Comparison of ENCODE assay signal across 19 mouse cellular contexts in genomic region chr2:18958044-18958443, GRCm38 (mm10). TPM values are rescaled to one million over a fixed set of nuclear protein-coding genes. Genes with fewer than 3 reads are reported as not detected.
DNase-seq lines count a peak whose midpoint lies in the region; ATAC-seq and TF ChIP-seq lines count a peak whose summit lies in the region.
"Had no signal": no experiment of that assay in that cellular context is flagged by ENCODE, and none has a peak within 500 bp of the region (broad histone marks: within the 10 kb centered on the region; RNA-seq: fewer than 3 reads in every experiment).

No protein-coding gene starts in this region.

- H3K27ac ChIP-seq in heart, embryonic 12.5 days (ENCODE audit: poor library complexity, severe bottlenecking), result no peak overlapping the region
- H3K27ac ChIP-seq in liver, embryonic 12.5 days, result 0 out of 2 replicates have a peak overlapping the region, but pooled peaks have one; percentile 4
- no peak overlapping the region for H3K27ac ChIP-seq in liver, postnatal 0 days (ENCODE audit: low read depth)
- no peak overlapping the region for H3K27ac ChIP-seq in liver, embryonic 14.5 days
- no peak overlapping the region for H3K27ac ChIP-seq in kidney, embryonic 15.5 days
- H3K27ac ChIP-seq: forebrain, embryonic 15.5 days; hindbrain, embryonic 14.5 days; limb, embryonic 12.5 days; stomach, postnatal 0 days had no signal

- peaks cover 49% of the 10 kb centered on the region for H3K4me1 ChIP-seq in heart, embryonic 12.5 days (replicated peaks)
- H3K4me1 ChIP-seq in liver, embryonic 12.5 days, result peaks cover 99% of the 10 kb centered on the region
- H3K4me1 ChIP-seq in liver, postnatal 0 days (ENCODE audit: insufficient read depth), result peaks cover 48% of the 10 kb centered on the region
- peaks cover 48 to 61% of the 10 kb centered on the region in 2 experiments for H3K4me1 ChIP-seq in liver, embryonic 14.5 days (replicated peaks; ENCODE audit: control insufficient read depth in 2 of 2, insufficient read depth in 2 of 2, low read length in 1 of 2)
- peaks cover 45% of the 10 kb centered on the region for H3K4me1 ChIP-seq in kidney, embryonic 15.5 days
- H3K4me1 ChIP-seq: forebrain, embryonic 15.5 days had no signal

- intact Hi-C loops in heart, postnatal 10 days (cut with DNase I), result no loop called here

- TF ChIP-seq CTCF in liver, postnatal 0 days (IDR thresholded peaks at IDR 0.05; ENCODE audit: low read depth), result no peak
- no peak for TF ChIP-seq CTCF in liver, embryonic 14.5 days (IDR thresholded peaks at IDR 0.05; ENCODE audit: low read depth)

- no peak for ATAC-seq in heart, embryonic 12.5 days (ENCODE audit: insufficient number of reproducible peaks, low FRiP score)
- ATAC-seq in liver, embryonic 12.5 days, result no peak
- no peak for ATAC-seq in liver, postnatal 0 days
- ATAC-seq in liver, embryonic 14.5 days (ENCODE audit: insufficient read depth), result no peak
- ATAC-seq in kidney, embryonic 15.5 days (replicated peaks; ENCODE audit: low FRiP score), result no peak
- ATAC-seq: forebrain, embryonic 15.5 days had no signal

- H3K4me3 ChIP-seq in heart, embryonic 12.5 days, result no peak overlapping the region
- no peak overlapping the region for H3K4me3 ChIP-seq in liver, embryonic 12.5 days
- no peak overlapping the region for H3K4me3 ChIP-seq in liver, postnatal 0 days (ENCODE audit: low read depth, low read length)
- no peak overlapping the region for H3K4me3 ChIP-seq in liver, embryonic 14.5 days (ENCODE audit: insufficient read depth in 1 of 2, low read depth in 2 of 2, low read length in 2 of 2)
- no peak overlapping the region for H3K4me3 ChIP-seq in kidney, embryonic 15.5 days (replicated peaks)
- H3K4me3 ChIP-seq: forebrain, embryonic 15.5 days; limb, embryonic 12.5 days had no signal

- 78% methylated on average over 9 of the region's 9 CpGs for WGBS in heart, embryonic 12.5 days
- 78% methylated on average over 9 of the region's 9 CpGs for WGBS in liver, embryonic 12.5 days (ENCODE audit: insufficient replicate concordance)
- 74% methylated on average over 9 of the region's 9 CpGs for WGBS in liver, postnatal 0 days (ENCODE audit: insufficient replicate concordance)
- 69% methylated on average over 9 of the region's 9 CpGs for WGBS in liver, embryonic 14.5 days (ENCODE audit: insufficient replicate concordance)
- WGBS in kidney, embryonic 15.5 days, result 65% methylated on average over 9 of the region's 9 CpGs

- no peak for TF ChIP-seq EP300 in liver, postnatal 0 days (IDR thresholded peaks at IDR 0.05; ENCODE audit: low read depth)
- TF ChIP-seq EP300 in liver, embryonic 14.5 days (IDR thresholded peaks at IDR 0.05; ENCODE audit: low read depth), result no peak

- no peaks in the 10 kb centered on the region for H3K27me3 ChIP-seq in heart, embryonic 12.5 days (replicated peaks)
- no peaks in the 10 kb centered on the region for H3K27me3 ChIP-seq in liver, embryonic 12.5 days (replicated peaks)
- H3K27me3 ChIP-seq in liver, postnatal 0 days (ENCODE audit: insufficient read depth, low read length), result no peaks in the 10 kb centered on the region
- H3K27me3 ChIP-seq in liver, embryonic 14.5 days (ENCODE audit: control insufficient read depth, insufficient read depth, low read length), result no peaks in the 10 kb centered on the region
- no peaks in the 10 kb centered on the region for H3K27me3 ChIP-seq in kidney, embryonic 15.5 days
- H3K27me3 ChIP-seq: forebrain, embryonic 15.5 days had no signal

- no peak for DNase-seq in heart, postnatal 10 days
- DNase-seq in liver, postnatal 0 days, result no peak
- peak; percentile 51 for DNase-seq in CD4-positive helper T cell, adult 2 months (ENCODE audit: low read depth, low spot score)
- no peak for DNase-seq in liver, embryonic 14.5 days (ENCODE audit: low read depth in 3 of 3, low spot score in 3 of 3)
- no peak for DNase-seq in embryo, embryonic 10.5 days (ENCODE audit: low spot score)
- DNase-seq: adrenal gland, postnatal 10 days; cerebellum, adult 11 months; embryo, embryonic 11 days; gastrocnemius, postnatal 25 days; lung, adult 18-20 months; lung, postnatal 14 days; right cerebral cortex, postnatal 25 days had no signal

- no peak overlapping the region for H3K9ac ChIP-seq in heart, embryonic 12.5 days
- no peak overlapping the region for H3K9ac ChIP-seq in liver, embryonic 12.5 days
- no peak overlapping the region for H3K9ac ChIP-seq in liver, postnatal 0 days (replicated peaks)
- peak overlapping the region; percentile 27; the same call in 1 of the 2 replicates for H3K9ac ChIP-seq in liver, embryonic 14.5 days (replicated peaks)
- no peak overlapping the region for H3K9ac ChIP-seq in kidney, embryonic 15.5 days
- H3K9ac ChIP-seq: forebrain, embryonic 15.5 days; hindbrain, embryonic 14.5 days; limb, embryonic 12.5 days had no signal

- H3K36me3 ChIP-seq in heart, embryonic 12.5 days, result no peaks in the 10 kb centered on the region
- H3K36me3 ChIP-seq in liver, embryonic 12.5 days, result no peaks in the 10 kb centered on the region
- no peaks in the 10 kb centered on the region for H3K36me3 ChIP-seq in liver, postnatal 0 days (replicated peaks; ENCODE audit: insufficient read depth, low read length)
- H3K36me3 ChIP-seq in liver, embryonic 14.5 days (replicated peaks; ENCODE audit: control insufficient read depth, insufficient read depth, low read depth), result no peaks in the 10 kb centered on the region
- H3K36me3 ChIP-seq in kidney, embryonic 15.5 days, result no peaks in the 10 kb centered on the region
- H3K36me3 ChIP-seq: forebrain, embryonic 15.5 days; limb, embryonic 12.5 days had no signal

- peak overlapping the region; percentile 34 for H3K4me2 ChIP-seq in heart, embryonic 12.5 days
- peak overlapping the region; percentile 30 for H3K4me2 ChIP-seq in liver, embryonic 12.5 days
- no peak overlapping the region for H3K4me2 ChIP-seq in liver, postnatal 0 days (ENCODE audit: low read depth, low read length)
- H3K4me2 ChIP-seq in liver, embryonic 14.5 days (ENCODE audit: low read depth), result 0 out of 2 replicates have a peak overlapping the region, but pooled peaks have one; percentile 11
- no peak overlapping the region for H3K4me2 ChIP-seq in kidney, embryonic 15.5 days
- H3K4me2 ChIP-seq: forebrain, embryonic 15.5 days; hindbrain, embryonic 14.5 days; limb, embryonic 12.5 days had no signal

- no peaks in the 10 kb centered on the region for H3K9me3 ChIP-seq in heart, embryonic 12.5 days (replicated peaks)
- H3K9me3 ChIP-seq in liver, embryonic 12.5 days (replicated peaks), result no peaks in the 10 kb centered on the region
- H3K9me3 ChIP-seq in liver, postnatal 0 days (ENCODE audit: low read length), result no peaks in the 10 kb centered on the region
- no peaks in the 10 kb centered on the region for H3K9me3 ChIP-seq in liver, embryonic 14.5 days (ENCODE audit: control insufficient read depth, low read length)
- no peaks in the 10 kb centered on the region for H3K9me3 ChIP-seq in kidney, embryonic 15.5 days (replicated peaks)
- H3K9me3 ChIP-seq: forebrain, embryonic 15.5 days; limb, embryonic 12.5 days had no signal

RNA-seq across cellular contexts. Expression of gene Pip4k2a, which starts 39.9 kb away (rescaled TPM):
- polyA plus RNA-seq in heart, embryonic 12.5 days (2016; fragmentation: Nextera tagmentation; extraction: Ambion mirVana), result 8.6 TPM in 2 replicates
- total RNA-seq in heart, postnatal 10 days (2021), result 10 to 100 TPM in 1 of 2 experiments, 1 to 10 TPM in 1; 8.7 to 10.9 TPM
- 26.2 and 26.4 TPM in 2 replicates for polyA plus RNA-seq in liver, embryonic 12.5 days (2016; fragmentation: Nextera tagmentation; extraction: Ambion mirVana)
- 6.7 and 8.0 TPM in 2 replicates for polyA plus RNA-seq in liver, postnatal 0 days (2015; fragmentation: Nextera tagmentation; extraction: Ambion mirVana)
- 10.7 and 16.6 TPM in 2 replicates for polyA plus RNA-seq in liver, embryonic 14.5 days (2012; rRNA removed)
- 15.2 and 17.4 TPM in 2 replicates for polyA plus RNA-seq in liver, embryonic 14.5 days (2014; fragmentation: Nextera tagmentation; extraction: Ambion mirVana)
- polyA plus RNA-seq in kidney, embryonic 15.5 days (2015; fragmentation: Nextera tagmentation; extraction: Ambion mirVana), result 13.2 TPM in 2 replicates

RNA-seq across cellular contexts. Expression of gene 4930426L09Rik, which starts 40.1 kb away (rescaled TPM):
- polyA plus RNA-seq in heart, embryonic 12.5 days (2016; fragmentation: Nextera tagmentation; extraction: Ambion mirVana), result 0.21 and 0.57 TPM in 2 replicates
- under 1 TPM; 0.22 to 0.53 TPM for total RNA-seq in heart, postnatal 10 days (2021)
- 0.29 and 0.30 TPM in 2 replicates for polyA plus RNA-seq in liver, embryonic 12.5 days (2016; fragmentation: Nextera tagmentation; extraction: Ambion mirVana)
- 0.21 and 0.24 TPM in 2 replicates for polyA plus RNA-seq in liver, postnatal 0 days (2015; fragmentation: Nextera tagmentation; extraction: Ambion mirVana)
- 0.22 and 0.28 TPM in 2 replicates for polyA plus RNA-seq in liver, embryonic 14.5 days (2012; rRNA removed)
- 0.22 and 0.28 TPM in 2 replicates for polyA plus RNA-seq in liver, embryonic 14.5 days (2014; fragmentation: Nextera tagmentation; extraction: Ambion mirVana)
- polyA plus RNA-seq in kidney, embryonic 15.5 days (2015; fragmentation: Nextera tagmentation; extraction: Ambion mirVana), result 0.27 and 0.33 TPM in 2 replicates

Comparison
In these comparisons a context has a peak if more than half of its experiments do, and no peak if none do; other contexts are left out.
1. H3K4me2 ChIP-seq: peak in heart, embryonic 12.5 days (single experiment), liver, embryonic 12.5 days (single experiment) and liver, embryonic 14.5 days (single experiment); none in liver, postnatal 0 days (single experiment) and kidney, embryonic 15.5 days (single experiment).